Comparison of ENCODE assay signal across 9 mouse cellular contexts in genomic region chr10:3943492-3944395, GRCm38 (mm10). TPM values are rescaled to one million over a fixed set of nuclear protein-coding genes. Genes with fewer than 3 reads are reported as not detected.
A peak's percentile ranks its signal among the peaks of the same experiment; 100 is the strongest.
DNase-seq lines count a peak whose midpoint lies in the region; ATAC-seq and TF ChIP-seq lines count a peak whose summit lies in the region.
"Had no signal": no experiment of that assay in that cellular context is flagged by ENCODE, and none has a peak within 500 bp of the region (broad histone marks: within the 10 kb centered on the region; RNA-seq: fewer than 3 reads in every experiment).

No protein-coding gene starts in this region.

- H3K4me1 ChIP-seq in kidney, embryonic 15.5 days: peaks cover 18% of the 10 kb centered on the region
- no peaks in the 10 kb centered on the region; the same call in 1 of the 2 replicates for H3K4me1 ChIP-seq in bone marrow, adult 2 months (ENCODE audit: control insufficient read depth, insufficient read depth, low read length)
- peaks cover 4% of the 10 kb centered on the region; the same call in 1 of the 2 replicates for H3K4me1 ChIP-seq in limb, embryonic 11.5 days (ENCODE audit: control insufficient read depth, insufficient read depth, low read length)

- H3K4me2 ChIP-seq in kidney, embryonic 15.5 days: no peak overlapping the region
- no peak overlapping the region for H3K4me2 ChIP-seq in limb, embryonic 11.5 days (ENCODE audit: low read depth, severe bottlenecking)
- H3K4me2 ChIP-seq: embryonic facial prominence, embryonic 15.5 days had no signal

- no peak overlapping the region for H3K9ac ChIP-seq in kidney, embryonic 15.5 days
- H3K9ac ChIP-seq in limb, embryonic 11.5 days (ENCODE audit: low read length): no peak overlapping the region
- H3K9ac ChIP-seq: embryonic facial prominence, embryonic 15.5 days had no signal

- H3K27ac ChIP-seq in kidney, embryonic 15.5 days: no peak overlapping the region
- H3K27ac ChIP-seq in bone marrow, adult 2 months (ENCODE audit: control insufficient read depth, insufficient read depth, low read depth, low read length, poor library complexity): no peak overlapping the region
- H3K27ac ChIP-seq in limb, embryonic 11.5 days (replicated peaks; ENCODE audit: low read depth, low read length): no peak overlapping the region
- H3K27ac ChIP-seq: embryonic facial prominence, embryonic 15.5 days had no signal

- TF ChIP-seq CTCF in bone marrow, adult 2 months (IDR thresholded peaks at IDR 0.05; ENCODE audit: control insufficient read depth, insufficient read depth, low read length): peak; percentile 85

- 29% methylated on average over 10 of the region's 10 CpGs for WGBS in kidney, embryonic 15.5 days
- 17% methylated on average over 10 of the region's 10 CpGs for WGBS in bone marrow, adult 2 months
- WGBS in limb, embryonic 11.5 days: 33% methylated on average over 10 of the region's 10 CpGs

- no peak for TF ChIP-seq POLR2A in bone marrow, adult 2 months (IDR thresholded peaks at IDR 0.05; ENCODE audit: borderline replicate concordance, control insufficient read depth, low read depth, low read length)

- no peak overlapping the region for H3K4me3 ChIP-seq in kidney, embryonic 15.5 days (replicated peaks)
- H3K4me3 ChIP-seq in bone marrow, adult 2 months (replicated peaks; ENCODE audit: control insufficient read depth, low read depth, low read length): no peak overlapping the region
- no peak overlapping the region for H3K4me3 ChIP-seq in limb, embryonic 11.5 days (ENCODE audit: low read depth, low read length)
- H3K4me3 ChIP-seq: embryonic facial prominence, embryonic 15.5 days had no signal

- peaks cover 34% of the 10 kb centered on the region for H3K36me3 ChIP-seq in kidney, embryonic 15.5 days
- no peaks in the 10 kb centered on the region for H3K36me3 ChIP-seq in limb, embryonic 11.5 days (ENCODE audit: control insufficient read depth, insufficient read depth, low read length)

- DNase-seq in kidney, adult 8-10 months: peak; percentile 49 to 52
- DNase-seq in hindlimb bud, embryonic 11.5 days (ENCODE audit: extremely low spot score, low read depth, low spot score): peak; percentile 54
- peak; percentile 81 for DNase-seq in limb, embryonic 11.5 days (ENCODE audit: low spot score)
- DNase-seq in neural tube, embryonic 10.5 days (ENCODE audit: extremely low spot score, low spot score): peak; percentile 68
- DNase-seq in testis, postnatal 10 days (ENCODE audit: low spot score): peak; percentile 77

- no peaks in the 10 kb centered on the region for H3K9me3 ChIP-seq in kidney, embryonic 15.5 days (replicated peaks)
- no peaks in the 10 kb centered on the region for H3K9me3 ChIP-seq in limb, embryonic 11.5 days (ENCODE audit: control insufficient read depth, low read length)
- H3K9me3 ChIP-seq: embryonic facial prominence, embryonic 15.5 days had no signal

- H3K27me3 ChIP-seq in kidney, embryonic 15.5 days: no peaks in the 10 kb centered on the region
- H3K27me3 ChIP-seq in limb, embryonic 11.5 days (ENCODE audit: control insufficient read depth, insufficient read depth, low read length): no peaks in the 10 kb centered on the region
- H3K27me3 ChIP-seq: embryonic facial prominence, embryonic 15.5 days had no signal

- ATAC-seq in kidney, embryonic 15.5 days (replicated peaks; ENCODE audit: low FRiP score): no peak; the same call in 1 of the 2 replicates
- peak; percentile 68 for ATAC-seq in erythroblast, adult 5-6 weeks (replicated peaks; ENCODE audit: low FRiP score, poor library complexity, severe bottlenecking)
- no peak for ATAC-seq in limb, embryonic 11.5 days (ENCODE audit: insufficient number of reproducible peaks, low FRiP score, low TSS enrichment, low read depth)

RNA-seq across cellular contexts. Expression of gene Mthfd1l, which starts 29.2 kb away (rescaled TPM):
- polyA plus RNA-seq in kidney, embryonic 15.5 days (2015; fragmentation: Nextera tagmentation; extraction: Ambion mirVana): 17.1 and 18.4 TPM in 2 replicates
- polyA plus RNA-seq in bone marrow, adult 2 months (2011; ENCODE audit: insufficient read depth, insufficient read length, low replicate concordance, missing spikeins): 14.6 and 15.5 TPM in 2 replicates
- total RNA-seq in erythroblast, adult 5-6 weeks (2015; ENCODE audit: low replicate concordance): 5.9 and 9.6 TPM in 2 replicates
- total RNA-seq in erythroblast, adult 5-6 weeks (2017; ENCODE audit: low replicate concordance): 26.9 and 32.3 TPM in 2 replicates
- 15.9 and 16.0 TPM in 2 replicates for polyA plus RNA-seq in limb, embryonic 11.5 days (2014; fragmentation: Nextera tagmentation; extraction: Ambion mirVana)
